Mouse (Mus musculus) spleen, adult 2 months (tissue): Measurements from ENCODE around the gene Foxo1. TPM values are rescaled to one million over a fixed set of nuclear protein-coding genes. Genes with fewer than 3 reads are reported as not detected.

Experiments
- DNase-seq, 2 experiments: peaks; one replicate each; pipeline versions ENCODE4 v3.0.0 to v3.0.0-alpha.2; 2012 to 2021; ENCODE audit warnings: low spot score in 2 of 2, low read depth in 1 of 2
- H3K27ac ChIP-seq: fragments of 200-500 bp; 2 replicates; pipeline ENCODE4 v1.5.1; 2012; ENCODE audit warnings: low read length, inconsistent platforms; ENCODE audit not compliant: insufficient read depth
- H3K27me3 ChIP-seq: fragments of 200-500 bp; 2 replicates; pipeline ENCODE4 v1.6.1; 2012; ENCODE audit warnings: mild to moderate bottlenecking, moderate library complexity, low read length, inconsistent platforms; ENCODE audit not compliant: control insufficient read depth, insufficient read depth
- H3K36me3 ChIP-seq: fragments of 200-500 bp; 2 replicates; pipeline ENCODE4 v1.6.1; 2012; ENCODE audit warnings: mild to moderate bottlenecking, low read length, inconsistent platforms; ENCODE audit not compliant: control insufficient read depth, insufficient read depth
- H3K4me1 ChIP-seq: fragments of 200-500 bp; 2 replicates; pipeline ENCODE4 v1.6.1; 2011; ENCODE audit warnings: inconsistent platforms; ENCODE audit not compliant: control insufficient read depth, insufficient read depth, insufficient read length
- H3K4me3 ChIP-seq: fragments of 200-500 bp; 2 replicates; pipeline ENCODE4 v1.5.1; 2011; ENCODE audit warnings: mild to moderate bottlenecking, inconsistent platforms; ENCODE audit not compliant: insufficient read depth, insufficient read length; ENCODE audit errors: extremely low read depth
- CTCF ChIP-seq: fragments of 200-500 bp; IDR thresholded peaks from 2 replicates; pipeline ENCODE4 v1.5.1; 2011; ENCODE audit warnings: mild to moderate bottlenecking, inconsistent platforms; ENCODE audit not compliant: insufficient read depth, insufficient read length, insufficient replicate concordance; ENCODE audit errors: extremely low read depth
- POLR2A ChIP-seq: fragments of 200-500 bp; IDR thresholded peaks from 2 replicates; pipeline ENCODE4 v1.6.1; 2011; ENCODE audit warnings: low read depth, low read length, inconsistent platforms
- WGBS: fragments of 180-500 bp; shearing (Covaris S2); methylation state at CpG from one replicate; pipeline ENCODE4 v1.1.7; 2018; 5-methylcytosine and 5-hydroxymethylcytosine counted together
- polyA plus RNA-seq: library from polyadenylated mRNA; depleted of rRNA; stranded (reverse); fragments of >200 nt; gene quantifications from 2 replicates; pipeline ENCODE4 v1.2.3, GENCODE M21; 2012

Gene Foxo1
- polyA plus RNA-seq, 1 experiment, result 21.3 TPM

GRCm38 (mm10) chr3:52275037-52275555 lies 7.0 kb downstream of the Foxo1 start:
- no peak for TF ChIP-seq POLR2A
- TF ChIP-seq CTCF, result no peak
- no peak for DNase-seq
- 76% methylated on average over 9 of the region's 9 CpGs for WGBS
- H3K4me3 ChIP-seq, result no peak overlapping the region
- H3K27me3 ChIP-seq, result no peaks in the 10 kb centered on the region
- H3K4me1 ChIP-seq, result peaks cover 16% of the 10 kb centered on the region
- H3K36me3 ChIP-seq, result no peaks in the 10 kb centered on the region
- no peak overlapping the region for H3K27ac ChIP-seq

GRCm38 (mm10) chr3:52280681-52281080 lies 12.5 kb downstream of the Foxo1 start:
- TF ChIP-seq CTCF (no peak), POLR2A (no peak)
- Histone ChIP-seq H3K27me3 (no peaks in the 10 kb centered on the region), H3K4me3 (no peak overlapping the region), H3K27ac (no peak overlapping the region), H3K4me1 (peaks cover 14% of the 10 kb centered on the region; the same call in 1 of the 2 replicates), H3K36me3 (peaks cover 7% of the 10 kb centered on the region)
- 75% methylated on average over 1 of the region's 1 CpGs for WGBS
- no peak for DNase-seq

- Histone ChIP-seq H3K27ac (no peak overlapping the region), H3K4me1 (peaks cover 14% of the 10 kb centered on the region; the same call in 1 of the 2 replicates)
- WGBS, result 81% methylated on average over 3 of the region's 3 CpGs
Observed at GRCm38 (mm10) chr3:52281882-52282281, 13.7 kb downstream of the Foxo1 start.

GRCm38 (mm10) chr3:52282369-52282768 lies 14.2 kb downstream of the Foxo1 start:
- no peak overlapping the region for H3K4me3 ChIP-seq
- no peak overlapping the region for H3K27ac ChIP-seq
- H3K36me3 ChIP-seq, result peaks cover 7% of the 10 kb centered on the region
- 76% methylated on average over 2 of the region's 2 CpGs for WGBS
- peaks cover 14% of the 10 kb centered on the region; the same call in 1 of the 2 replicates for H3K4me1 ChIP-seq
- H3K27me3 ChIP-seq, result no peaks in the 10 kb centered on the region
- DNase-seq, result no peak
- TF ChIP-seq POLR2A (no peak), CTCF (no peak)

More at GRCm38 (mm10) chr3:52281882-52282281, 13.7 kb downstream of the Foxo1 start:
- DNase-seq, result no peak
- peaks cover 7% of the 10 kb centered on the region for H3K36me3 ChIP-seq
- no peak overlapping the region for H3K4me3 ChIP-seq
- TF ChIP-seq POLR2A, result no peak
- TF ChIP-seq CTCF, result no peak
- no peaks in the 10 kb centered on the region for H3K27me3 ChIP-seq

- Histone ChIP-seq H3K27ac (no peak overlapping the region), H3K4me3 (no peak overlapping the region), H3K36me3 (peaks cover 7% of the 10 kb centered on the region), H3K27me3 (no peaks in the 10 kb centered on the region), H3K4me1 (peaks cover 14% of the 10 kb centered on the region; the same call in 1 of the 2 replicates)
- TF ChIP-seq POLR2A (no peak), CTCF (no peak)
- WGBS, result 69% methylated on average over 6 of the region's 6 CpGs
- no peak for DNase-seq
Observed at GRCm38 (mm10) chr3:52283521-52283920, 15.4 kb downstream of the Foxo1 start.

GRCm38 (mm10) chr3:52290811-52291210 lies 22.7 kb downstream of the Foxo1 start:
- 89% methylated on average over 2 of the region's 2 CpGs for WGBS
- no peaks in the 10 kb centered on the region for H3K27me3 ChIP-seq
- peaks cover 26% of the 10 kb centered on the region for H3K4me1 ChIP-seq
- no peak for TF ChIP-seq POLR2A
- no peak for TF ChIP-seq CTCF
- no peaks in the 10 kb centered on the region; the same call in 1 of the 2 replicates for H3K36me3 ChIP-seq
- no peak overlapping the region for H3K27ac ChIP-seq
- no peak overlapping the region for H3K4me3 ChIP-seq
- no peak for DNase-seq

- 72% methylated on average over 7 of the region's 7 CpGs for WGBS
Observed at GRCm38 (mm10) chr3:52292498-52292897, 24.4 kb downstream of the Foxo1 start.

More at GRCm38 (mm10) chr3:52292498-52292897, 24.4 kb downstream of the Foxo1 start:
- Histone ChIP-seq H3K4me1 (peaks cover 31% of the 10 kb centered on the region), H3K4me3 (no peak overlapping the region), H3K27me3 (no peaks in the 10 kb centered on the region), H3K36me3 (no peaks in the 10 kb centered on the region), H3K27ac (no peak overlapping the region)
- DNase-seq, result no peak
- TF ChIP-seq CTCF (no peak), POLR2A (no peak)
